Mouse (Mus musculus) right cerebral cortex, postnatal 14 days (tissue): ENCODE data around the gene Stard9.
"Not testable (repeated sequence)": the region's sequence is repeated elsewhere in the genome, so short reads cannot be mapped to it uniquely, and the experiment has no call there.

Source experiments
- DNase-seq: peaks from one replicate; pipeline ENCODE4 v3.0.0; 2022

The Stard9 gene

GRCm38 (mm10) chr2:120655905-120656304, 27.0 kb downstream of the Stard9 start:
- DNase-seq: no peak

GRCm38 (mm10) chr2:120656711-120657110, 27.8 kb downstream of the Stard9 start:
- DNase-seq: no peak

GRCm38 (mm10) chr2:120658486-120658885, 29.6 kb downstream of the Stard9 start:
- DNase-seq: no peak

- DNase-seq: no peak
Observed at GRCm38 (mm10) chr2:120659318-120659717, 30.4 kb downstream of the Stard9 start.

GRCm38 (mm10) chr2:120660486-120661078, 31.7 kb downstream of the Stard9 start:
- no peak for DNase-seq

- no peak for DNase-seq
Observed at GRCm38 (mm10) chr2:120662766-120663165, 33.8 kb downstream of the Stard9 start.

- DNase-seq: no peak
Observed at GRCm38 (mm10) chr2:120663491-120664154, 34.7 kb downstream of the Stard9 start.

GRCm38 (mm10) chr2:120667446-120667845, 38.5 kb downstream of the Stard9 start:
- DNase-seq: no peak

GRCm38 (mm10) chr2:120670253-120670652, 41.3 kb downstream of the Stard9 start:
- no peak for DNase-seq

- not testable (repeated sequence) for DNase-seq
Observed at GRCm38 (mm10) chr2:120681151-120681550, 52.2 kb downstream of the Stard9 start.

- no peak for DNase-seq
Observed at GRCm38 (mm10) chr2:120697767-120698166, 68.8 kb downstream of the Stard9 start.

- DNase-seq: no peak
Observed at GRCm38 (mm10) chr2:120700379-120700885, 71.5 kb downstream of the Stard9 start.

GRCm38 (mm10) chr2:120702675-120703074, 73.8 kb downstream of the Stard9 start:
- no peak for DNase-seq

GRCm38 (mm10) chr2:120707041-120707440, 78.1 kb downstream of the Stard9 start:
- no peak for DNase-seq

- no peak for DNase-seq
Observed at GRCm38 (mm10) chr2:120710154-120710553, 81.2 kb downstream of the Stard9 start.

GRCm38 (mm10) chr2:120710948-120711347, 82.0 kb downstream of the Stard9 start:
- no peak for DNase-seq

- DNase-seq: no peak
Observed at GRCm38 (mm10) chr2:120713441-120713840, 84.5 kb downstream of the Stard9 start.

GRCm38 (mm10) chr2:120718496-120718895, 89.6 kb downstream of the Stard9 start:
- DNase-seq: no peak

GRCm38 (mm10) chr2:120720821-120721220, 91.9 kb downstream of the Stard9 start:
- DNase-seq: no peak

GRCm38 (mm10) chr2:120721911-120722310, 93.0 kb downstream of the Stard9 start:
- DNase-seq: no peak

GRCm38 (mm10) chr2:120722491-120722890, 93.6 kb downstream of the Stard9 start:
- no peak for DNase-seq

GRCm38 (mm10) chr2:120723621-120724020, 94.7 kb downstream of the Stard9 start:
- no peak for DNase-seq

- no peak for DNase-seq
Observed at GRCm38 (mm10) chr2:120724176-120724575, 95.3 kb downstream of the Stard9 start.

- DNase-seq: no peak
Observed at GRCm38 (mm10) chr2:120729775-120730585, 101.1 kb downstream of the Stard9 start.
